Mouse (Mus musculus): ENCODE measurements around the gene Itgav. TPM values are rescaled to one million over a fixed set of nuclear protein-coding genes. Genes with fewer than 3 reads are reported as not detected.

Gene Itgav
- polyA plus RNA-seq (2015; fragmentation: Nextera tagmentation; extraction: Ambion mirVana), result 39.6 and 45.7 TPM in 2 replicates

DNA sequence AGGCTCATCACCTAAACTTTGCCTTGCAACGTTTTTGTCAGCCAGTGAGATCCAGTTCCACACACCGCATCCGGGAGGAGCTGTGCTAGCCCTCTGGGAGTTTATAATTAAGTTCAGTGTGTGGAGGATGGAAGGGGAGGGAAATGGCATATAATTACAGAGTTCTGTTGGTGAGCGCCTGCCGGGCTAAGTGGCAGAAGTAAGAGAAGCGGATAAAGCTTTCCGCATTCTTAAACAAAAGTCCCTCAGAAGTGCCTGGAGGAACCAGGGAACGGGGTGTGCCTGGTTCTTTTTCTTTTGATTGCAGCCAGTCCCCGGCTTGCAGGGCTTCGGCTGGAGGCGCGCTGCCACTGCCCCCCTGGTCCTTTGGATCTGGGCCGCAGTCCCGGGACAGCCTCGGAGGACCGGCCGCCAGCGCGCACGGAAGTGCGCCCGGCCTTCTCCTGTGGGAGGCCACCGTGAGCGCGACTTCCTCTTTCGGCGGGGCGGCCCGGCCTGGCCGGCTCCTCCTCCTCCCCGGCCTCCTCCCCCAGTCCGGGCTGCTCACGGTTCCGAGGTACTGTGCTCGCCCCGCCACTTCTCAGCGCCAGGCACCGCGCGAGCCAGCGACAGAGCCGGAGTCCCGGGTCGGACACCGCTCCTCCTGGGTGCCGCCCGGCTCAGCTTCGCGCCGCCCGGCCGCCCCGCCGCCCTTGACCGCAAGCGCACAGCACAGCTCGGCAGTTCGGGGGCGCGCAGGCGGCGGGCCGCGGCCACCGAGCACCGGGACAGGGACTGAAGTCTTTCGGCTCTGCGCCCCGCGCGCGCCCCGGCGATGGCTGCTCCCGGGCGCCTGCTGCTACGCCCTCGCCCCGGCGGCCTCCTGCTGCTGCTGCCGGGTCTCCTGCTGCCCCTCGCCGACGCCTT lies at the start of gene Itgav:
Gene Itgav (plus strand): TSS at position 477 of the 906 bp plus-strand sequence.
- peak; percentile 99 for ATAC-seq
- Histone ChIP-seq H3K9me3 (ENCODE audit: control insufficient read depth, low read length) (no peaks in the 10 kb centered on the region), H3K4me2 (ENCODE audit: low read depth, low read length) (peak within 1 kb of the TSS; percentile 79), H3K4me3 (ENCODE audit: low read length) (peak within 1 kb of the TSS; percentile 88), H3K27ac (ENCODE audit: low read length) (peak within 1 kb of the TSS; percentile 97), H3K36me3 (ENCODE audit: control insufficient read depth, insufficient read depth, low read length) (no peaks in the 10 kb centered on the region), H3K27me3 (replicated peaks; ENCODE audit: control insufficient read depth, insufficient read depth, low read length) (no peaks in the 10 kb centered on the region), H3K4me1 (ENCODE audit: control insufficient read depth, insufficient read depth, low read length) (peaks cover 10% of the 10 kb centered on the region), H3K9ac (ENCODE audit: low read depth, low read length) (peak within 1 kb of the TSS; percentile 96)
- WGBS, result under 1% methylated on average over 82 of the region's 84 CpGs

GRCm38 (mm10) chr2:83674421-83674820 lies 49.8 kb upstream of the Itgav start:
- no peak overlapping the region for H3K4me3 ChIP-seq (ENCODE audit: low read length)
- H3K9ac ChIP-seq (ENCODE audit: low read depth, low read length), result no peak overlapping the region
- H3K27me3 ChIP-seq (replicated peaks; ENCODE audit: control insufficient read depth, insufficient read depth, low read length), result no peaks in the 10 kb centered on the region
- H3K4me1 ChIP-seq (ENCODE audit: control insufficient read depth, insufficient read depth, low read length), result no peaks in the 10 kb centered on the region
- no peaks in the 10 kb centered on the region for H3K36me3 ChIP-seq (ENCODE audit: control insufficient read depth, insufficient read depth, low read length)
- no peak for ATAC-seq
- no peaks in the 10 kb centered on the region for H3K9me3 ChIP-seq (ENCODE audit: control insufficient read depth, low read length)
- H3K4me2 ChIP-seq (ENCODE audit: low read depth, low read length), result no peak overlapping the region
- no peak overlapping the region for H3K27ac ChIP-seq (ENCODE audit: low read length)
- 87% methylated on average over 7 of the region's 7 CpGs for WGBS

DNA sequence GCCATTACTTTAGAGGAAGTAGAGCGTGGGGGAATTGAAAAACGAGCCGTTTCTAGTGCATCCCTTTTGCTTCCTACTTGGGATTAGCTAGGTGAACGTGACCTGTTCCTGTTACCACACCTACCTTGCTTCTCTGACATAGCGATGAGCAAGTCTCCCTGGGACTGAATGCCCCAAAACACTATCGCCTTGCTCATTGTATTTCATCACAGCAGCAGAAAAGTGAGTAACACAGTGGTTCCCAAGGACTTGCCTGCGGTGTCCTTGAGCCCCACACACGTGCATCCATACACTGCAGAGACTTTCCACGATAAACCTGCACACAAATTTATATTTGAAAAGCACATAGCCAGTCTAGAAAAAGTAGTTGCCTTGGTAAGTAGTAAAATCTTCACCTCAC lies 49.3 kb upstream of the Itgav start:
- no peaks in the 10 kb centered on the region for H3K36me3 ChIP-seq (ENCODE audit: control insufficient read depth, insufficient read depth, low read length)
- ATAC-seq, result no peak
- WGBS, result 90% methylated on average over 9 of the region's 9 CpGs
- H3K4me1 ChIP-seq (ENCODE audit: control insufficient read depth, insufficient read depth, low read length), result no peaks in the 10 kb centered on the region
- H3K9me3 ChIP-seq (ENCODE audit: control insufficient read depth, low read length), result no peaks in the 10 kb centered on the region
- no peak overlapping the region for H3K9ac ChIP-seq (ENCODE audit: low read depth, low read length)
- H3K4me2 ChIP-seq (ENCODE audit: low read depth, low read length), result no peak overlapping the region
- H3K27ac ChIP-seq (ENCODE audit: low read length), result no peak overlapping the region
- no peak overlapping the region for H3K4me3 ChIP-seq (ENCODE audit: low read length)
- no peaks in the 10 kb centered on the region for H3K27me3 ChIP-seq (replicated peaks; ENCODE audit: control insufficient read depth, insufficient read depth, low read length)

GRCm38 (mm10) chr2:83675681-83676080 lies 48.5 kb upstream of the Itgav start:
- no peaks in the 10 kb centered on the region for H3K27me3 ChIP-seq (replicated peaks; ENCODE audit: control insufficient read depth, insufficient read depth, low read length)
- no peaks in the 10 kb centered on the region for H3K9me3 ChIP-seq (ENCODE audit: control insufficient read depth, low read length)
- no peak for ATAC-seq
- no peaks in the 10 kb centered on the region for H3K4me1 ChIP-seq (ENCODE audit: control insufficient read depth, insufficient read depth, low read length)
- no peaks in the 10 kb centered on the region for H3K36me3 ChIP-seq (ENCODE audit: control insufficient read depth, insufficient read depth, low read length)
- H3K4me3 ChIP-seq (ENCODE audit: low read length), result no peak overlapping the region
- no peak overlapping the region for H3K4me2 ChIP-seq (ENCODE audit: low read depth, low read length)
- 66% methylated on average over 5 of the region's 5 CpGs for WGBS
- no peak overlapping the region for H3K9ac ChIP-seq (ENCODE audit: low read depth, low read length)
- H3K27ac ChIP-seq (ENCODE audit: low read length), result no peak overlapping the region

GRCm38 (mm10) chr2:83676226-83676870 lies 47.8 kb upstream of the Itgav start:
- Histone ChIP-seq H3K27me3 (replicated peaks; ENCODE audit: control insufficient read depth, insufficient read depth, low read length) (no peaks in the 10 kb centered on the region), H3K4me3 (ENCODE audit: low read length) (no peak overlapping the region), H3K9me3 (ENCODE audit: control insufficient read depth, low read length) (no peaks in the 10 kb centered on the region), H3K4me1 (ENCODE audit: control insufficient read depth, insufficient read depth, low read length) (0 out of 2 replicates have a peak, but pooled peaks cover 5% of the 10 kb centered on the region), H3K36me3 (ENCODE audit: control insufficient read depth, insufficient read depth, low read length) (no peaks in the 10 kb centered on the region), H3K27ac (ENCODE audit: low read length) (no peak overlapping the region), H3K9ac (ENCODE audit: low read depth, low read length) (no peak overlapping the region), H3K4me2 (ENCODE audit: low read depth, low read length) (no peak overlapping the region)
- WGBS, result 79% methylated on average over 4 of the region's 4 CpGs
- no peak for ATAC-seq

GRCm38 (mm10) chr2:83681332-83681731 lies 42.9 kb upstream of the Itgav start:
- ATAC-seq, result peak; percentile 30; the same call in 1 of the 2 replicates
- peak overlapping the region; percentile 46 for H3K27ac ChIP-seq (ENCODE audit: low read length)
- 58% methylated on average over 8 of the region's 8 CpGs for WGBS

GRCm38 (mm10) chr2:83681785-83682184 lies 42.4 kb upstream of the Itgav start:
- WGBS, result 39% methylated on average over 6 of the region's 6 CpGs
- no peak overlapping the region for H3K4me2 ChIP-seq (ENCODE audit: low read depth, low read length)
- no peaks in the 10 kb centered on the region for H3K27me3 ChIP-seq (replicated peaks; ENCODE audit: control insufficient read depth, insufficient read depth, low read length)
- no peaks in the 10 kb centered on the region for H3K9me3 ChIP-seq (ENCODE audit: control insufficient read depth, low read length)
- ATAC-seq, result no peak
- H3K4me1 ChIP-seq (ENCODE audit: control insufficient read depth, insufficient read depth, low read length), result peaks cover 10% of the 10 kb centered on the region; the same call in 1 of the 2 replicates
- H3K27ac ChIP-seq (ENCODE audit: low read length), result peak overlapping the region; percentile 12; the same call in 1 of the 2 replicates
- no peaks in the 10 kb centered on the region for H3K36me3 ChIP-seq (ENCODE audit: control insufficient read depth, insufficient read depth, low read length)
- H3K9ac ChIP-seq (ENCODE audit: low read depth, low read length), result no peak overlapping the region
- H3K4me3 ChIP-seq (ENCODE audit: low read length), result no peak overlapping the region

More at GRCm38 (mm10) chr2:83681332-83681731, 42.9 kb upstream of the Itgav start:
- Histone ChIP-seq H3K4me1 (ENCODE audit: control insufficient read depth, insufficient read depth, low read length) (peaks cover 10% of the 10 kb centered on the region; the same call in 1 of the 2 replicates), H3K36me3 (ENCODE audit: control insufficient read depth, insufficient read depth, low read length) (no peaks in the 10 kb centered on the region), H3K4me2 (ENCODE audit: low read depth, low read length) (no peak overlapping the region), H3K9me3 (ENCODE audit: control insufficient read depth, low read length) (no peaks in the 10 kb centered on the region), H3K4me3 (ENCODE audit: low read length) (no peak overlapping the region), H3K27me3 (replicated peaks; ENCODE audit: control insufficient read depth, insufficient read depth, low read length) (no peaks in the 10 kb centered on the region), H3K9ac (ENCODE audit: low read depth, low read length) (no peak overlapping the region)

- H3K27me3 ChIP-seq (replicated peaks; ENCODE audit: control insufficient read depth, insufficient read depth, low read length), result no peaks in the 10 kb centered on the region
- no peak overlapping the region for H3K4me2 ChIP-seq (ENCODE audit: low read depth, low read length)
- no peak overlapping the region for H3K9ac ChIP-seq (ENCODE audit: low read depth, low read length)
- H3K36me3 ChIP-seq (ENCODE audit: control insufficient read depth, insufficient read depth, low read length), result no peaks in the 10 kb centered on the region
- 35% methylated on average over 8 of the region's 8 CpGs for WGBS
- no peaks in the 10 kb centered on the region for H3K9me3 ChIP-seq (ENCODE audit: control insufficient read depth, low read length)
- peak; percentile 58; the same call in 1 of the 2 replicates for ATAC-seq
- H3K4me3 ChIP-seq (ENCODE audit: low read length), result no peak overlapping the region
- peaks cover 10% of the 10 kb centered on the region; the same call in 1 of the 2 replicates for H3K4me1 ChIP-seq (ENCODE audit: control insufficient read depth, insufficient read depth, low read length)
- H3K27ac ChIP-seq (ENCODE audit: low read length), result 0 out of 2 replicates have a peak overlapping the region, but pooled peaks have one; percentile 20
Measured at GRCm38 (mm10) chr2:83682282-83682681, 41.9 kb upstream of the Itgav start.
